Mouse (Mus musculus) hindbrain, embryonic 10.5 days (tissue): Measurements from ENCODE around the gene Sprr2i. TPM values are rescaled to one million over a fixed set of nuclear protein-coding genes. Genes with fewer than 3 reads are reported as not detected.

Experiments
- DNase-seq: peaks from one replicate; pipeline ENCODE4 v3.0.0-alpha.2; 2017; ENCODE audit warnings: low spot score
- H3K27ac ChIP-seq: fragments of 300-500 bp; sonication (generic); 2 replicates; pipeline ENCODE4 v1.5.1; 2016; ENCODE audit warnings: mild to moderate bottlenecking, moderate library complexity
- H3K27me3 ChIP-seq: fragments of 300-500 bp; sonication (generic); 2 replicates; pipeline ENCODE4 v1.6.1; 2016; ENCODE audit warnings: mild to moderate bottlenecking; ENCODE audit not compliant: poor library complexity, insufficient read depth, severe bottlenecking
- H3K36me3 ChIP-seq: fragments of 300-500 bp; sonication (generic); 2 replicates; pipeline ENCODE4 v1.6.1; 2016; ENCODE audit warnings: mild to moderate bottlenecking, moderate library complexity
- H3K4me1 ChIP-seq: fragments of 300-500 bp; sonication (generic); replicated peaks from 2 replicates; pipeline ENCODE4 v1.6.1; 2016; ENCODE audit warnings: mild to moderate bottlenecking
- H3K4me3 ChIP-seq: fragments of 300-500 bp; sonication (generic); 2 replicates; pipeline ENCODE4 v1.5.1; 2016; ENCODE audit warnings: mild to moderate bottlenecking, moderate library complexity
- H3K9me3 ChIP-seq: fragments of 300-500 bp; sonication (generic); 2 replicates; pipeline ENCODE4 v1.6.1; 2016; ENCODE audit warnings: mild to moderate bottlenecking, moderate library complexity
- WGBS: fragments of 180-500 bp; shearing (Covaris S2); methylation state at CpG from one replicate; pipeline ENCODE4 v1.1.7; 2016; 5-methylcytosine and 5-hydroxymethylcytosine counted together
- polyA plus RNA-seq: library from polyadenylated mRNA; unstranded; fragments of >200 nt; fragmentation: Nextera tagmentation; extraction: Ambion mirVana; gene quantifications from 2 replicates; pipeline ENCODE4 v1.2.1, GENCODE M21; 2016

Sprr2i gene
- polyA plus RNA-seq: not detected in 2 replicates

- no peaks in the 10 kb centered on the region for H3K4me1 ChIP-seq
- H3K27ac ChIP-seq: no peak within 1 kb of the TSS
- DNase-seq: no peak
- no peaks in the 10 kb centered on the region for H3K9me3 ChIP-seq
- no peaks in the 10 kb centered on the region for H3K36me3 ChIP-seq
- H3K27me3 ChIP-seq: no peaks in the 10 kb centered on the region
- H3K4me3 ChIP-seq: no peak within 1 kb of the TSS
- 92% methylated on average over 2 of the region's 2 CpGs for WGBS
These were observed at the start of gene Sprr2i for GRCm38 (mm10) chr3:92407691-92408090. TSS of gene Sprr2i (plus strand) at chr3:92407991.

- DNase-seq: no peak
- no peaks in the 10 kb centered on the region for H3K9me3 ChIP-seq
- no peak overlapping the region for H3K27ac ChIP-seq
- no peaks in the 10 kb centered on the region for H3K36me3 ChIP-seq
- no peaks in the 10 kb centered on the region for H3K4me1 ChIP-seq
- H3K27me3 ChIP-seq: no peaks in the 10 kb centered on the region
- no peak overlapping the region for H3K4me3 ChIP-seq
These were observed 46.2 kb upstream of the Sprr2i start for GRCm38 (mm10) chr3:92361619-92362018.

GRCm38 (mm10) chr3:92364887-92365286, 42.9 kb upstream of the Sprr2i start, which contains the start of gene Sprr2f:
TSS of gene Sprr2f (plus strand) at chr3:92365187.
- H3K4me3 ChIP-seq: no peak within 1 kb of the TSS
- no peaks in the 10 kb centered on the region for H3K4me1 ChIP-seq
- no peak within 1 kb of the TSS for H3K27ac ChIP-seq
- H3K27me3 ChIP-seq: no peaks in the 10 kb centered on the region
- no peaks in the 10 kb centered on the region for H3K9me3 ChIP-seq
- no peak for DNase-seq
- 71% methylated on average over 3 of the region's 3 CpGs for WGBS
- H3K36me3 ChIP-seq: no peaks in the 10 kb centered on the region

GRCm38 (mm10) chr3:92373613-92374012, 34.2 kb upstream of the Sprr2i start:
- no peak overlapping the region for H3K27ac ChIP-seq
- no peaks in the 10 kb centered on the region for H3K36me3 ChIP-seq
- no peaks in the 10 kb centered on the region for H3K4me1 ChIP-seq
- no peak overlapping the region for H3K4me3 ChIP-seq
- no peak for DNase-seq
- WGBS: 74% methylated on average over 2 of the region's 2 CpGs
- no peaks in the 10 kb centered on the region for H3K27me3 ChIP-seq
- H3K9me3 ChIP-seq: no peaks in the 10 kb centered on the region

- no peak for DNase-seq
- Histone ChIP-seq H3K4me3 (no peak within 1 kb of the TSS), H3K4me1 (no peaks in the 10 kb centered on the region), H3K27ac (no peak within 1 kb of the TSS), H3K27me3 (no peaks in the 10 kb centered on the region), H3K9me3 (no peaks in the 10 kb centered on the region), H3K36me3 (no peaks in the 10 kb centered on the region)
- WGBS: 80% methylated on average over 1 of the region's 1 CpGs
These were observed 22.4 kb upstream of the Sprr2i start, which contains the start of gene Sprr2h for GRCm38 (mm10) chr3:92385385-92385784. TSS of gene Sprr2h (plus strand) at chr3:92385685.

GRCm38 (mm10) chr3:92394301-92394700, 13.5 kb upstream of the Sprr2i start:
- WGBS: 50% methylated on average over 1 of the region's 1 CpGs
- no peak overlapping the region for H3K4me3 ChIP-seq
- no peak for DNase-seq
- no peaks in the 10 kb centered on the region for H3K9me3 ChIP-seq
- no peaks in the 10 kb centered on the region for H3K4me1 ChIP-seq
- no peak overlapping the region for H3K27ac ChIP-seq
- H3K36me3 ChIP-seq: no peaks in the 10 kb centered on the region
- no peaks in the 10 kb centered on the region for H3K27me3 ChIP-seq

GRCm38 (mm10) chr3:92417782-92418181, 10.0 kb downstream of the Sprr2i start, which contains the start of gene Sprr2j-ps:
TSS of gene Sprr2j-ps (plus strand) at chr3:92418082.
- no peaks in the 10 kb centered on the region for H3K9me3 ChIP-seq
- no peak within 1 kb of the TSS for H3K27ac ChIP-seq
- no peaks in the 10 kb centered on the region for H3K36me3 ChIP-seq
- H3K27me3 ChIP-seq: no peaks in the 10 kb centered on the region
- DNase-seq: no peak
- no peak within 1 kb of the TSS for H3K4me3 ChIP-seq
- 88% methylated on average over 2 of the region's 2 CpGs for WGBS
- no peaks in the 10 kb centered on the region for H3K4me1 ChIP-seq

GRCm38 (mm10) chr3:92429323-92429722, 21.5 kb downstream of the Sprr2i start, which contains the start of gene Gm9774:
TSS of gene Gm9774 (minus strand) at chr3:92429423.
- H3K27ac ChIP-seq: no peak within 1 kb of the TSS
- 92% methylated on average over 6 of the region's 6 CpGs for WGBS
- H3K4me3 ChIP-seq: no peak within 1 kb of the TSS
- no peak for DNase-seq
- H3K4me1 ChIP-seq: no peaks in the 10 kb centered on the region
- H3K9me3 ChIP-seq: no peaks in the 10 kb centered on the region
- H3K36me3 ChIP-seq: no peaks in the 10 kb centered on the region
- no peaks in the 10 kb centered on the region for H3K27me3 ChIP-seq

GRCm38 (mm10) chr3:92432282-92432681, 24.5 kb downstream of the Sprr2i start, which contains the start of gene Sprr2k:
TSS of gene Sprr2k (plus strand) at chr3:92432582.
- Histone ChIP-seq H3K9me3 (no peaks in the 10 kb centered on the region), H3K36me3 (no peaks in the 10 kb centered on the region), H3K4me1 (no peaks in the 10 kb centered on the region), H3K27me3 (no peaks in the 10 kb centered on the region), H3K27ac (no peak within 1 kb of the TSS), H3K4me3 (no peak within 1 kb of the TSS)
- no peak for DNase-seq
- WGBS: 82% methylated on average over 2 of the region's 2 CpGs

- H3K27ac ChIP-seq: no peak within 1 kb of the TSS
- WGBS: 94% methylated on average over 3 of the region's 3 CpGs
- H3K4me3 ChIP-seq: no peak within 1 kb of the TSS
- H3K27me3 ChIP-seq: no peaks in the 10 kb centered on the region
- no peaks in the 10 kb centered on the region for H3K4me1 ChIP-seq
- no peaks in the 10 kb centered on the region for H3K9me3 ChIP-seq
- no peak for DNase-seq
- no peaks in the 10 kb centered on the region for H3K36me3 ChIP-seq
These were observed 30.9 kb downstream of the Sprr2i start, which contains the start of gene Sprr1b for GRCm38 (mm10) chr3:92438689-92439088. TSS of gene Sprr1b (minus strand) at chr3:92438789.

- 91% methylated on average over 3 of the region's 3 CpGs for WGBS
- H3K27ac ChIP-seq: no peak overlapping the region
- no peaks in the 10 kb centered on the region for H3K4me1 ChIP-seq
- H3K36me3 ChIP-seq: no peaks in the 10 kb centered on the region
- no peak for DNase-seq
- H3K9me3 ChIP-seq: no peaks in the 10 kb centered on the region
- H3K27me3 ChIP-seq: no peaks in the 10 kb centered on the region
- no peak overlapping the region for H3K4me3 ChIP-seq
These were observed 32.4 kb downstream of the Sprr2i start for GRCm38 (mm10) chr3:92440177-92440576.

- no peaks in the 10 kb centered on the region for H3K4me1 ChIP-seq
- H3K27ac ChIP-seq: no peak overlapping the region
- H3K9me3 ChIP-seq: no peaks in the 10 kb centered on the region
- no peak overlapping the region for H3K4me3 ChIP-seq
- no peaks in the 10 kb centered on the region for H3K36me3 ChIP-seq
- H3K27me3 ChIP-seq: no peaks in the 10 kb centered on the region
- no peak for DNase-seq
- 87% methylated on average over 5 of the region's 5 CpGs for WGBS
These were observed 47.4 kb downstream of the Sprr2i start for GRCm38 (mm10) chr3:92455151-92455550.

GRCm38 (mm10) chr3:92458620-92459019, 50.8 kb downstream of the Sprr2i start, which contains the start of gene Sprr3:
TSS of gene Sprr3 (minus strand) at chr3:92458720.
- Histone ChIP-seq H3K4me1 (no peaks in the 10 kb centered on the region), H3K27me3 (no peaks in the 10 kb centered on the region), H3K36me3 (no peaks in the 10 kb centered on the region), H3K4me3 (no peak within 1 kb of the TSS), H3K27ac (no peak within 1 kb of the TSS), H3K9me3 (no peaks in the 10 kb centered on the region)
- no peak for DNase-seq
- 68% methylated on average over 2 of the region's 2 CpGs for WGBS
